Mouse (Mus musculus) hindbrain, embryonic 15.5 days (tissue): ENCODE data around the gene Pank2. TPM values are rescaled to one million over a fixed set of nuclear protein-coding genes. Genes with fewer than 3 reads are reported as not detected.
"Not testable (repeated sequence)": the region's sequence is repeated elsewhere in the genome, so short reads cannot be mapped to it uniquely, and the experiment has no call there.

Experiments
- ATAC-seq: fragments of 200-750 bp; cut with Nextera tagmentation; 2 replicates; pipeline ENCODE4 v1.8.0; 2017; ENCODE audit warnings: low read depth, moderate number of reproducible peaks, moderate TSS enrichment; ENCODE audit not compliant: low FRiP score
- H3K27ac ChIP-seq: fragments of 300-500 bp; sonication (generic); replicated peaks from 2 replicates; pipeline ENCODE4 v1.5.1; 2015; ENCODE audit warnings: mild to moderate bottlenecking, inconsistent platforms
- H3K27me3 ChIP-seq: fragments of 300-500 bp; sonication (generic); 2 replicates; pipeline ENCODE4 v1.6.1; 2015; ENCODE audit warnings: control low read depth, inconsistent platforms
- H3K36me3 ChIP-seq: fragments of 300-500 bp; sonication (generic); 2 replicates; pipeline ENCODE4 v1.6.1; 2015; ENCODE audit warnings: control low read depth, inconsistent platforms
- H3K4me1 ChIP-seq: fragments of 300-500 bp; sonication (generic); replicated peaks from 2 replicates; pipeline ENCODE4 v1.6.1; 2015; ENCODE audit warnings: control low read depth, inconsistent platforms
- H3K4me2 ChIP-seq: fragments of 300-500 bp; sonication (generic); 2 replicates; pipeline ENCODE4 v1.6.1; 2015; ENCODE audit warnings: moderate library complexity, mild to moderate bottlenecking, inconsistent platforms
- H3K4me3 ChIP-seq: fragments of 300-500 bp; sonication (generic); 2 replicates; pipeline ENCODE4 v1.5.1; 2015; ENCODE audit warnings: mild to moderate bottlenecking, inconsistent platforms
- H3K9ac ChIP-seq: fragments of 300-500 bp; sonication (generic); 2 replicates; pipeline ENCODE4 v1.6.1; 2015; ENCODE audit warnings: inconsistent platforms
- H3K9me3 ChIP-seq: fragments of 300-500 bp; sonication (generic); 2 replicates; pipeline ENCODE4 v1.6.1; 2016; ENCODE audit warnings: control low read depth, inconsistent platforms
- WGBS: fragments of 180-500 bp; shearing (Covaris S2); methylation state at CpG from one replicate; pipeline ENCODE4 v1.1.7; 2015; 5-methylcytosine and 5-hydroxymethylcytosine counted together
- polyA plus RNA-seq: library from polyadenylated mRNA; unstranded; fragments of >200 nt; fragmentation: Nextera tagmentation; extraction: Ambion mirVana; gene quantifications from 2 replicates; pipeline ENCODE4 v1.2.1, GENCODE M21; 2015

Gene Pank2
- polyA plus RNA-seq, 1 experiment from 2014 or later, result 25.2 TPM

DNA sequence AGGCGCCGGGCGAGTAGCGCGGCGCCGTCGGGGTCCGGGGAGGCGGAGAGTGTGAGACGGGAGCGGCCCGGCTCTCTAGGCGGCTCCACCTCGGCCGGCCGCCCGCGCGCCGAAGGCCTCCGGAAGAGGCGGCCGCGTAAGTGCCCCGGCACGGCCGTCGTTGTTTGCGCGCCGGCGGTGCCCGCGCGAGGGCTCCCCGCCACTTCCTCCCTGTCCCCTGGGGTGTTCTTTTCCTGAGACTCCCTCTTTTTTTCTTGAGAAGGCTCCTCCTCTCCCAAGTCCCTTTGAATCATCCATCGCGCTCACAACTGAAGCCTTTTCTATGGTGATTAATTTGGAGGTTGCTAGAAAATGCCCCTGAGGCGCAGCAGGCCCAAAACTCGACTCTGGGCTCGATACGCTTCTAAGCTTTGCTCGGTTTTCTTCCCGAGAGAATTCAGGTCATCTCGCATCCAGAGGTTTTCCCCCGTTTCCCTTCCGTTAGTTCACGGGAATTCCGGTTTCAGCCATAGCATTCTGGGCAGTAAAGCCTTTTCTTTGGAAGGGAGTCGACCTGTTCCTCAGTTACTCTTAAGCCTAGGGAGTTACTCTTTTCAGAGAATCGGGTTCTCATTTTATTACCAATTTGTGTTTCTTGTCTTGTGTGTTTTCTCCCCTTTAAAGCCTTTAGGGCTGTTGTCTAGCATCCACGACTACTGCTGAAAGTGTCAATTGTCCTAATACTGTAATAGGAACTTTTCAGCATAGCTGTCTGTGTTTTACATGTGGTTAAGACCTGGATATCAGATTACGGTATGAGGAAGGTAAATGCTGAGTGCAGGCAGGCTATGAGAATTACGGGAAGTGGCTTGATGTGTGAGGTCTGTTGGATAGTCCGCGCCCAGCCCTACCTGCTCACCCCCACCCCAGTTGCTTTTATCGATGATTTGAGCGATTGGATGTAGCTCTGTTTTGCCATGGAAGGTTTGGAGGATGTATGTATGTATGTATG is 680 bp downstream of the Pank2 start:
- H3K4me1 ChIP-seq, result peaks cover 36% of the 10 kb centered on the region
- H3K36me3 ChIP-seq, result no peaks in the 10 kb centered on the region
- peak overlapping the region; percentile 98 for H3K27ac ChIP-seq
- peak; percentile 63 for ATAC-seq
- peak overlapping the region; percentile 98 for H3K9ac ChIP-seq
- H3K27me3 ChIP-seq, result no peaks in the 10 kb centered on the region
- no peaks in the 10 kb centered on the region for H3K9me3 ChIP-seq
- under 1% methylated on average over 33 of the region's 59 CpGs for WGBS
- peak overlapping the region; percentile 92 for H3K4me2 ChIP-seq
- peak overlapping the region; percentile 77 for H3K4me3 ChIP-seq

DNA sequence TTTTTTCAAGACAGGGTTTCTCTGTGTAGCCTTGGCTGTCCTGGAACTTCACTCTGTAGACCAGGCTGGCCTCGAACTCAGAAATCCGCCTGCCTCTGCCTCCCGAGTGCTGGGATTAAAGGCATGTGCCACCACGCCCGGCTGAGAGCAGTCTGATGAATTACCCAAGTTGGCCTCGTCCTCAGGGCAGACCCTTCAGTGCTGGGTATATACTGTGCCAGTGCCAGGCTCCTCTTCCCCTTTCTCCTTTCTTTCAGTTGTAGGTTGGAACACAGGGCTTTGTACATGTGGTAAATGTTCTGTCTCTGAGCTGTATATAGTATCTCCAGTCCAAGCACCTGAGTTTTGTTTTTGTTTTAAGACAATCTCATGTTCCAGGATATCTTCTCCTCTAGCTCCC is 1.7 kb downstream of the Pank2 start:
- peak overlapping the region; percentile 14; the same call in 1 of the 2 replicates for H3K4me3 ChIP-seq
- H3K4me2 ChIP-seq, result peak overlapping the region; percentile 92
- H3K27me3 ChIP-seq, result no peaks in the 10 kb centered on the region
- H3K4me1 ChIP-seq, result peaks cover 36% of the 10 kb centered on the region
- no peak overlapping the region for H3K27ac ChIP-seq
- H3K9me3 ChIP-seq, result no peaks in the 10 kb centered on the region
- WGBS, result 65% methylated on average over 6 of the region's 6 CpGs
- H3K9ac ChIP-seq, result no peak overlapping the region
- no peaks in the 10 kb centered on the region for H3K36me3 ChIP-seq
- ATAC-seq, result no peak

DNA sequence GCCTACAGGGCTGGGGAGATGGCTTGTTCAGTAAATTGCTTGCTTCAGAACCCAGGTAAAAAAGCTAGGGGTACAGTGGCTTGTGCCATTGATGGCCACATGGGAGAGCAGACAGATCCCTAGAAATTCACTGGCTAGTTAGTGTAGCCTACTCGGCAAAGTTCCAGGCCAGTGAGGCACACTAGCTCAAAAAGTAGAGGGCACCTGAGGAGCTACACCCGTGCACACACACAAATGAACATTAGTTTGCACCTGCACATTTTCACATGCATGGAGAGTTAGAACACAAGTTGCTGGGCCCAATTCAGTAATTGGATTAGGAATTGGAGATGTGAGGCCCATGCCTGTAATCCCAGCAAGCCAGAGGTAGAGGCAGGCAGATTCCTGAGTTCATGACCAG is 2.8 kb downstream of the Pank2 start:
- Histone ChIP-seq H3K4me3 (no peak overlapping the region), H3K9ac (no peak overlapping the region), H3K27ac (no peak overlapping the region), H3K4me1 (peaks cover 36% of the 10 kb centered on the region), H3K9me3 (no peaks in the 10 kb centered on the region), H3K4me2 (no peak overlapping the region), H3K36me3 (no peaks in the 10 kb centered on the region), H3K27me3 (no peaks in the 10 kb centered on the region)
- 88% methylated on average over 2 of the region's 2 CpGs for WGBS
- ATAC-seq, result no peak

DNA sequence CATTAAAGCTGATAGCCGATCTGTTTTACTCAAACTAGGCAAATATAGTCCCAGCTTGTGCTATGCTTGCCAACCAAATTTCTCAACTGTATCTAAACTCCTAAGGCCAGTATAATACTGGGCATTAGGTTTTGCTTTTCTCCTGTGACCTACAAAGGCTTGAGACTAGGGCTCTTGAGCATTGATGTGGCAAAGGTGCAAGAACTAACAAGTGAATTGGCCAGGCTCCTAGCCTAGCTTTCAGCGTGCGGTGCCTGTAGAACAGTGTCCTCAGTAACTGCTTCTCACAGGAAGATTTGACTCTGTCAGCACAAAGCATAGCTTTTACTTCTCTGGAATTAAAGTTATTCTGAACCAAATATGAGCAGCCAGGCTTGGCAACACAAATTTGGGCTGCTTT is 13.2 kb downstream of the Pank2 start:
- Histone ChIP-seq H3K4me1 (no peaks in the 10 kb centered on the region), H3K4me2 (no peak overlapping the region), H3K36me3 (peaks cover 37% of the 10 kb centered on the region), H3K9ac (no peak overlapping the region), H3K27me3 (no peaks in the 10 kb centered on the region), H3K27ac (no peak overlapping the region), H3K4me3 (no peak overlapping the region), H3K9me3 (no peaks in the 10 kb centered on the region)
- WGBS, result 99% methylated on average over 3 of the region's 3 CpGs
- no peak for ATAC-seq

DNA sequence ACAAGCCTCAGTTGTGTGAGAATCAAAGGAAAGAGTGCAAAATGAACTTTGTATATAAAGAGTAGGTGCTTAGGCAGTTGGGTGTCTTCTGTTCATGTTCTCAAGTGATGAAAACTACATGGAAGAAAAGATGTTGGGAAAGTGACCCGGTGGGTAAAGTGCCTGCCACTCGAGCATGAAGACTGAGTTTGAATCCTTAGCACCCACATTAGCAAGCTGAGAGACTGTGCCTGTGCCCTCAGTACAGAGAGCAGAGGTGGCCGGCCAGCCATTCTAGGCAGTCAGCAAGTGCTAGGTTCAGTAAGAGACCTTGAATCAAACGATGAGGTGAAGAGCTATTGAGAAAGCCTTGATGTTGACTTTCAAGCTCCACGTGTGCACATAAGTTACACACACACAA is 14.4 kb downstream of the Pank2 start:
- Histone ChIP-seq H3K4me2 (no peak overlapping the region), H3K27me3 (no peaks in the 10 kb centered on the region), H3K9ac (no peak overlapping the region), H3K4me3 (no peak overlapping the region), H3K36me3 (peaks cover 48% of the 10 kb centered on the region), H3K27ac (no peak overlapping the region), H3K4me1 (no peaks in the 10 kb centered on the region), H3K9me3 (no peaks in the 10 kb centered on the region)
- no peak for ATAC-seq
- WGBS, result 91% methylated on average over 5 of the region's 5 CpGs

DNA sequence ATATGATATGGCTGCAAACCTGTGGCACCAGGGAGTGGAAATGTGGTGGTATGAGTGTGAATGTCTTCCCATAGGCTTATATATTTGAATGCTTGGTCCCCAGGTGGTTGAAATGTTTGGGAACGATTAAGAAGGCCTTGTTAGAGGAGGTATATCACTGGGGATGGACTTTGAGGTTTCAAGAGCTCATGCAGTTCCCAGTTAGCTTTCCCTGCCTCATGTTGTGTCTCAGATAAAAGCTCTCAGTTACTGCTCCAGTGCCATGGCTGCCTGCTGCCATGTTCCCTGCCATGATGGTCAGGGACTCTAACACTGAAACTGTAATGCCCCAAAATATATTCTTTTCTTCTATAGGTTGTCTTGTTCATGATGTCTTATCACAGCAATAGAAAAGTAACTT is 19.3 kb downstream of the Pank2 start:
- Histone ChIP-seq H3K9me3 (no peaks in the 10 kb centered on the region), H3K27ac (no peak overlapping the region), H3K36me3 (peaks cover 36% of the 10 kb centered on the region), H3K4me2 (no peak overlapping the region), H3K9ac (no peak overlapping the region), H3K27me3 (no peaks in the 10 kb centered on the region), H3K4me1 (no peaks in the 10 kb centered on the region), H3K4me3 (no peak overlapping the region)
- ATAC-seq, result no peak
- WGBS, result 93% methylated on average over 1 of the region's 1 CpGs

DNA sequence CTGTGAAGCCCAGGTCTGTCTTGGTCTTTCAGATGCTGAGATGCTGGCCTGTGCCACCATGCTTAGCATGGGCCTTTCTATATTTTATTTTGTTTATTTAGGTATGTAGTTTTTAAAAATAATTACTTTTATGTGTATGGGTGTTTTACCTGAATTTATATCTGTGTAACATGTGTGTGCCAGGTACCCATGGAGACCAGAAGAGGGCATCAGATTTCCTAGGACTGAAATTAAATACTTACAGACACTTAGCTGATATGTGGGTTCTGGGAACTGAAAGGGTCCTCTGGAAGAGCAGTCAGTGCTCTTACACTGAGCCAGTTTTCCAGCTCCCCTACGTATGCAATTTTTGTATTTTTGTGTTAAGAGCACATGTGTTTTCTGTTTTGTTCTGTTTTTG is 24.0 kb downstream of the Pank2 start:
- Histone ChIP-seq H3K27ac (no peak overlapping the region), H3K36me3 (peaks cover 32% of the 10 kb centered on the region), H3K4me2 (no peak overlapping the region), H3K4me1 (no peaks in the 10 kb centered on the region), H3K27me3 (no peaks in the 10 kb centered on the region), H3K4me3 (no peak overlapping the region), H3K9ac (no peak overlapping the region), H3K9me3 (no peaks in the 10 kb centered on the region)
- no peak for ATAC-seq
- WGBS, result 94% methylated on average over 1 of the region's 1 CpGs

DNA sequence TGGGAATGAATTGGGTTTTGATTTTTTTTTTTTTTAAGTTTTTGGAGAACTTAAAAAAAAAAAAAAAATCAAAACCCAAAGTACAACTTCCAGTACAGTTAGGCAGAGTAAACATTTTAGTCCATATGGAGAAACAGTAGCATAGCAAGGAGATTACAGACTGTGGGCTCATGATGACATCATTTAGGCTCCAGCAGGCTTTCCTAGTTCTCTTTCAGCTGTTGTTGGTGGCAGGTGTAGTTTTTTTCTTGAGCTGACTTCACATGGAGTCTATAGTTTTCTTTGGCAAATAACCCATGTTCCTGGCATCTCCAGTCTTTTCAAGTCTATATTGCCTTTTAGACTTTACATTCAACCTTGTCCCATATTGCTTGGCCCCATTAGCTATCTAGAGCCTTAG is 28.4 kb downstream of the Pank2 start:
- Histone ChIP-seq H3K4me2 (no peak overlapping the region), H3K4me1 (no peaks in the 10 kb centered on the region), H3K36me3 (peaks cover 45% of the 10 kb centered on the region), H3K9ac (no peak overlapping the region), H3K4me3 (no peak overlapping the region), H3K27ac (no peak overlapping the region), H3K27me3 (no peaks in the 10 kb centered on the region), H3K9me3 (no peaks in the 10 kb centered on the region)
- no peak for ATAC-seq

DNA sequence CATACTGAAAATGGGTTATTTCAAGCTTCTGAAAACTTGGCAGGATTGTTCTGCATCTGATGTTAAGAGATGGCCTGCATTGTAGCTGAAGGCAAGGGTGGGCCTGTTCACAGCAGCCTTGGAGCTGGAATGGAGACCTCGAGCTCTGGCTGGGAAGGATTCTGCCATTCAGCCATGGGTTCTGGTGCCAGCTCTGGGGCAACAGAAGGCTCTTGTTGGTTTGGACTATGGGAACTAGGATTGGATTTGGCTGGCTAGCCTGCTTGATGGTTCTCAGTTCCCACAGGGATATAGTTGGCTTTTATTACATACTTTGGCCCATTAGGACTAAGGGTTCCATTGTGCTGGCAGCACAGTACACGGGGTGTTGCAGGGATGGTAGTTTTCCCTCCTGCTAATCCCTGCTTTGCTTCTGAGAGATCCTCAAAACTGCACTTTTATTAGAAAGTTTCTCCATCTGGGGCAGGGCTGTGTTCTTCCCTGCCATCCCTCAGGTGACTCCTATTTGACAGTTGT is 34.5 kb downstream of the Pank2 start:
- H3K27me3 ChIP-seq, result no peaks in the 10 kb centered on the region
- no peak for ATAC-seq
- no peak overlapping the region for H3K4me3 ChIP-seq
- H3K4me2 ChIP-seq, result no peak overlapping the region
- H3K4me1 ChIP-seq, result no peaks in the 10 kb centered on the region
- H3K36me3 ChIP-seq, result peaks cover 38% of the 10 kb centered on the region
- 87% methylated on average over 2 of the region's 2 CpGs for WGBS
- no peak overlapping the region for H3K27ac ChIP-seq
- H3K9me3 ChIP-seq, result no peaks in the 10 kb centered on the region
- no peak overlapping the region for H3K9ac ChIP-seq

DNA sequence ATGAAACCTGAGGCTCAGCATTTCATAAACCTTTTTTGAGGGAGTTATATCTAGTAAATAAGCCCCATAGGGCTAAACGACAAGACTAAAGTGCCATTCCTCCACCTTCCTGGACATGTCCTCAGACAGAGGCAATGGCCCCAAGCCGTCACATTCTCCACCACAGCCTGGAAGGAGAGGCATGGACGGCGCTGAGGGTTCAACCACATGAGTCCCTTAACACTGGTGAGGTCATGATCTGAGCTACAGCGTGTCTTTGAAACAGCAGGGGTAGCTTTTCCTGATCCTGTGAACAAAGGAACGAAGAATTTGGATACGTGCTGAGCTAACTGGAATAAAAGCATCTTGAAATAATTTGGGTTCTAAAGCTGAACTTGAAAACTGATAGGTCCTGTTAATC is 36.4 kb downstream of the Pank2 start:
- not testable (repeated sequence) for H3K4me1 ChIP-seq

DNA sequence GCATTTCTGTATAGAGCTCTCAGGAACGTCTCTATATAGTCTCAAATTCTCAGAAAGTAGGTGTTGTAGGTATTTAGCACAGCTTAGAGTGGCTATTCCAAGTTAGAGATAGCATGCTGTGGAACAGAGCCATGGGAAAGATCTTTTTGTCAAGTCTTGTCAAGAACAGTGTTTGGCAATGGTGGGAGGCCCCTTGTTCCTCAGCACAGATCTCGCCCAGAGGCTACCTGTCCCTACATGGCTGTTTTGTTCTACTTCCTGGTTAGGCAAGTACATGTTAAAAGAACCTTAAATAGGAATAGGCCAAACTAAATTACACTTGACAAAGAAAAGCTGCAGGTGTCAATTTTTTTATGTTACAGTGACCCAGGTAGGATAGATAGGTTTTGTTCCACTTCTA is 38.2 kb downstream of the Pank2 start:
- Histone ChIP-seq H3K27ac (no peak overlapping the region), H3K4me2 (no peak overlapping the region), H3K9me3 (no peaks in the 10 kb centered on the region), H3K4me3 (no peak overlapping the region), H3K27me3 (no peaks in the 10 kb centered on the region), H3K36me3 (peaks cover 44% of the 10 kb centered on the region), H3K4me1 (no peaks in the 10 kb centered on the region), H3K9ac (no peak overlapping the region)
- ATAC-seq, result no peak
- WGBS, result 77% methylated on average over 2 of the region's 2 CpGs

More for the DNA sequence above, 36.4 kb downstream of the Pank2 start:
- H3K9me3 ChIP-seq, H3K9ac ChIP-seq, H3K27ac ChIP-seq, H3K4me3 ChIP-seq, H3K4me2 ChIP-seq, ATAC-seq, H3K27me3 ChIP-seq: not testable (repeated sequence)
- H3K36me3 ChIP-seq, result peaks cover 44% of the 10 kb centered on the region
- 53% methylated on average over 7 of the region's 7 CpGs for WGBS

DNA sequence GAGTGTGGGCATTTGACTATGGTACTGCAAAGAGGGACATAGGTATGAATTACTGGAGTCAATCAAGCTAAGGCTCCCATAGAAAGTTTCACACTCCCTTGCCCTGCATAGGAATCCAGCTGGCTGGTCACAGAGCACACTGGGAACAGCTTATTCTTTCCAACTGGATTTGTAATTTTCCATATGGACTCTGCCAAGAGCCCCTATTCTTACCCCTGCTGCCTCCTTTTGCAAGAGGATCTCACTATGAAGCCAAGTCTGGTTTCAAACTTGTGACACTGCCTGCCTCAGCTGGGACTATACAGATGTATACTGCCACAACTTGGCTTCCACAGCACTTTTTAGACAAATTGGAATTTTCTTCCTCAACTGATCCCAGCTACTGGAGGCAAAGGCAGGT is 39.3 kb downstream of the Pank2 start:
- Histone ChIP-seq H3K9ac (no peak overlapping the region), H3K9me3 (no peaks in the 10 kb centered on the region), H3K27me3 (no peaks in the 10 kb centered on the region), H3K4me1 (no peaks in the 10 kb centered on the region), H3K36me3 (peaks cover 36% of the 10 kb centered on the region), H3K4me2 (no peak overlapping the region), H3K27ac (no peak overlapping the region), H3K4me3 (no peak overlapping the region)
- no peak for ATAC-seq
